Mouse (Mus musculus) hematopoietic stem cell, adult 5-6 weeks (primary cell): ENCODE data around the gene Lrrc1. TPM values are rescaled to one million over a fixed set of nuclear protein-coding genes. Genes with fewer than 3 reads are reported as not detected.

ENCODE experiments used
- ATAC-seq, 2 experiments: fragments of 125-278 bp in 1 of 2; replicated peaks in 1 of 2; 2 replicates each; pipeline ENCODE4 v1.8.0; 2016 to 2017; ENCODE audit warnings: inconsistent platforms in 2 of 2, mild to moderate bottlenecking in 2 of 2, moderate number of reproducible peaks in 2 of 2, low read depth in 1 of 2, moderate TSS enrichment in 1 of 2; ENCODE audit not compliant: low FRiP score in 2 of 2, poor library complexity in 2 of 2, severe bottlenecking in 2 of 2, insufficient read depth in 1 of 2, low TSS enrichment in 1 of 2
- total RNA-seq: library from RNA; stranded (forward); fragments of 172-1452, 232-1000 nt; gene quantifications from 2 replicates; pipeline ENCODE4 v1.2.3, GENCODE M21; 2017

Lrrc1 gene
- total RNA-seq, 1 experiment from 2014 or later: 24.4 TPM

DNA sequence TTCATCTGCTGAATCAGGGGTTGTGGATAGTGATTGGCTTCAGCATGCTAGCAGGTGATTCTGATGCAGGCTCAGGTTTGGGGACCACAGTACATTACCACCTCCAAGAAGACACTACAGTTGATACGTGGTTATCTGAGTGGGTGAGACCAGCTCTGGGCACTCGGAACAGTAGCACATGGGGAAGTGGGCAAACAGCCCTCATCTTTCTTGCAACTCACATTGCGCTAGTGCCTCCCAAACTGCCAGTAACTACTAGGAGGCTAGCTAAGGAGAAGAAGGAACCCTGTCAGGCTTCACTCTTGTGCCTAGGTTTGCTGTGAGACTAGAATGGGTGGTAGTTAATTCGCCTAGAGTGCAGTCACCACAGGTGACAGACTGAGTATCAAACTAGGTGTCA, 119.1 kb downstream of the Lrrc1 start:
- no peak for ATAC-seq

DNA sequence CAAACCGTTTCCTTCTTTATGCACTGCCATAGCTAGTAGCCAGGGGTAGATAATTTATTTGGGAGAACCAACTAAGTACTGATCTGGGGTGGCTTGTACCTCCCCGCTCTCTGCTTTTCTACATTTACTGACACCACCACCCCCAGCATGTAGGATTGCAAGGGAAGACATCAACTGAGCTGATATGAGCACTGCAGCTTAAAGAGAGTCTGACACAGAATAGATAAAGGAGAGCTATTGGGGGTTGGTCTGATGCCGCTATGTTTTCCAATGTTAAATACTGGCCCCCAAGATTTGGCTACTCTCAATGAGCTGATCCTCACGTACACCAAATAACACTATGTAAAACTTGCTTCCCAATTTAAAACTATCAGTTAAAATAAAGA, 124.5 kb downstream of the Lrrc1 start:
- ATAC-seq: no peak

GRCm38 (mm10) chr9:77419501-77420199, 125.0 kb downstream of the Lrrc1 start:
- no peak for ATAC-seq

DNA sequence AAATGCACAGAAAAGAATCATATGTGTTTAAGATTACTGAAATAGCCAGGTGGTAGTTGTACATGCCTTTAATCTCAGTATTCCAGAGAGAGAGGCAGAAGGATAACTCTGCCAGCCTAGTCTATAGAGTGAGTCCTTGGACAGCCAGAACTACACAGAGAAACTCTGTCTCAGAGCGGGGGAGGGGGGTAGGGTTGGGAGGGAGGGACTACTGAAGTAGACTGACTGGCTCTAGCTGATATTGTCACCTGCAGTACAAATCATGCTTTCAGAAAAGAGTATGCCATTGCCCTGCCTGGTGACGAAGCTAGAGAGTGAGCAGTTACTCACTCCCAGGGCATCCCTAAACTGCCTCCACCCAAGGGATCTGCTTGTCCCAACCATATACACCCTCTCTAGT, 125.9 kb downstream of the Lrrc1 start:
- no peak for ATAC-seq

GRCm38 (mm10) chr9:77416486-77416885, 128.2 kb downstream of the Lrrc1 start:
- no peak for ATAC-seq

DNA sequence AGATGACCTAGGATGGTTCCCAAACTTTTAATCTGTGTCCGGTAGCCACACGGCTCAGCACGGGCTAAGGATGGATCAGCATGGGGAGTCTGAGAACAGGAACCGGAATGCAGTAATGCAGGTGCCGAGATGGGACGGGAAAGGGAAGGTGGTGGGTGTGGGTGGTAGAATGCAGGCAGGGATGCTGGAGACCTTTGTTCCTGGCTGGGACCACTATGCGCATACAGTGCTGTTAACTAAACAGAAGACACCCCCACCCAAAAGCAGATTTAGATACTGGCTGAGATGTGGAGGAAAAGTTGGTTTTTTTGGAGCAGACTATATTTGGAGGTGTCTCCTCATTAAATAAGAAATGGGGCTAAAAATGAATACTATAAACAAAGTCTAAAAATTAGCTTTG, 128.7 kb downstream of the Lrrc1 start:
- ATAC-seq: no peak

- no peak for ATAC-seq
Observed at GRCm38 (mm10) chr9:77411830-77412425, 132.7 kb downstream of the Lrrc1 start.

- no peak for ATAC-seq
Observed at GRCm38 (mm10) chr9:77410968-77411367, 133.7 kb downstream of the Lrrc1 start.

DNA sequence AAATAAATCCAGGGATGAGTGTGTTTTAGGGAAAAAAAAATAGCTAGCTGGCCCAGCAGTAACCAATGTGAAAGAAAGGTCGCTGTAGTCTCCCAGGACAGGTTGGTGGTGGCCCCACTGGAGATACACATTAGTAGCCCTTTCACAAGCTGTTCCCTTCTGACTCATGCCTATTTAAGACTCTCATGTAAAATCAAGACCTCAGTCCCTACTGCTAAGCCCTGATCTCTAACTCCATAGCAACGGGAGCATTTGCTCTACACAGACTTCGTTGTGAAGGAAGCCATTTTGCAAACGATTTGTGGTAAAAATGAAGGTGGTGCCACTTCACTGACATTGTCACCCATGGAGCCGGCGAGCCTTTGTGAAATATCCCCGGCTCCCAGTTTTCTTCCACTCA, 134.1 kb downstream of the Lrrc1 start:
- ATAC-seq: no peak

DNA sequence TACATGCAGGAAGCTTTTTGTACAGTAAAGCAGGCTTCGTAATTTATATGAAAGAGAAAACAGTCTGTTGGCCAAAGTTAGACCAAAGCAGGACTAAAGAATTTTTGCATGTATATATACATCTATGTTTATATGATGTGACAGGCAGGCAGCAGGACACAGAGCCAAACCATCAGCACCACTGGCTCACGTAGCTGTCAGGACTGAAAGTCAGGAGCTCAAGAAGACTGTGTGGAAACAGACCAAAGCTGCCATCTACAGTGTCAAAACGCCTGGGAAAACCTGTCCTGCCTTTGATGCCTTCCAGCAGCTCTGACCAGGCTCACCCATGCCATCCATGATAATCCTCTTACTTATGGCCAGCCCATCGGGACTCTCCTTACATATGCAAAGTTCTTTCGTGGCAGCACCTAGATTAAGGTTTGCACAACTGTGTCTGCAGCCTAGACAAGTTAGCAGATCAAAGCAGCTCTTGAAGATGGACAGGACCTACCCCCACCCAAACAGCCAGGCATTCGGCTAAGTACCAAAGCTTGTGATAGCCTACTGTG, 136.5 kb downstream of the Lrrc1 start:
- no peak for ATAC-seq

GRCm38 (mm10) chr9:77406906-77407305, 137.8 kb downstream of the Lrrc1 start:
- no peak; a peak in 1 of 4 replicates for ATAC-seq

GRCm38 (mm10) chr9:77404458-77404857, 140.2 kb downstream of the Lrrc1 start:
- ATAC-seq: no peak

DNA sequence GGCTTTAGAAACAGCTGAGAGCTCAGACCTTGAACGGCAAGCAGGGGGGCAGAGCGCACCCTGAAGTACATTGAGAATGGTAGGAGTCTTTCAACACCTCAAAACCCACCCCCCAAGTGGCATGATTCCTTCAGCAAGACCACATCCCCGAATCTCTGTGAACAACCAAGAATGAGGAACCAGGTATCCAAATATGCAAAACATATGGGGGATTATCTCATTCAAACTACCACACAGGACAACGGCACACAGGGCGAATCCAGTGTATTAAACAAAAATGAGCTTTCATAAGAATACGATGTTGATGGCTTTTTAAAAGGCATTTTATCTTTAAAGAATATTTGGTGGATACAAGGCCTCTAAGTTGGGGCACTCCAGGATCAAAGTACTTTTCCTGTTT, 140.7 kb downstream of the Lrrc1 start:
- no peak for ATAC-seq

- ATAC-seq: no peak
Observed at GRCm38 (mm10) chr9:77402971-77403370, 141.7 kb downstream of the Lrrc1 start.

DNA sequence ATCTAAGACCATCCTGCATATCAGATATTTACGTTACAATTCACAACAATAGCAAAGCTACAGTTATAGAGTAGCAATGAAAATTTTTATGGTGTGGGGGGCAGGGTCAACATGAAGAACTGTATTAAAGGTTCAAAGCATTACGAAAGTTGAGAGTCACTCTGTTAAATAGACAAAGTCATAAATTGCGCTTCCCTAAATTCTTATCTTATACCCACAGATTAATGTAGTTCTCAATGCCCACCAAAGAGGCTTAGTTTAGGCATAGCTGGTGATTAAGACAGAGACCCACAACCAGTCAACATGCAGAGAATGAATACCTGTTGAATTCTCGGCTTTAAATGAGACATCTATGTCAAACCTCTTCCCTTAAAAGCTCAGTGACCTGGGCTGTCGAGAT, 144.9 kb downstream of the Lrrc1 start:
- no peak for ATAC-seq

DNA sequence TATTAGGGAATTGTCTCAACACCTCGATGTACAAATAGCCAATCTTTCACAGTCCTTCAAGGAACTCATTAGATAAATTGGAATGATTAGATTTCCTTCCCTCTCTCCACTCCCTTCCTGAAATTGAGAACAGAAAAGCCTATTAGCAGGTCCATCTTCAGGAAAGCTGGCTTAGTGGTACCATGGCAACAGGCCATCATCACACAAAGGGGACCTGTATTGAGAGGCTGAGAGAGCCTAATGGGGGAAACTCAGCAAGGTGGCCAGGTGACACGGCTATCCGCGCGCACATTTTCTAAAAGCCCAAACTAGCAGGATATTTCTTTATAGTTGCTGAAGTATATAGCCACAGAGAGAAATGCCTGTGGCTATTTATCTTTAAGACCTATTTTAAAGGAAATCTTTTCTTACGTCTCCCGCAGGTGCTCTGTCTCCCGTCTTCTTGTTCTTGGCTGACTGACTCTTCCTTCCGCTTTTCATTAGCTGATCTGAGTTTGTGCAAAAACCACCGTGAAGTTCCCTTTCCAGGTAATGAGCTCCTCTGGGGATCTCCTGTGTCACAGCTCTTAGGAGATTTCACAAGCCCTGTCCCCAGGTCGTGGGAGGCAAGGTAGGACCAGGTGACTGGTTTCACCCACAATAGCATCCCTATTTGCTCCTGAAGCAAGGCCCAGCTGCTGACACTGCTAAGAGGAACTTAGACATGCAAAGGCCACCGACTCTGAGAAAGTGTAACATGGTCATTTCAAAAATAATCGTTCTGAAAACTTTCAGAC, 145.6 kb downstream of the Lrrc1 start:
- 0 out of 4 replicates have a peak, but pooled peaks of 1 of the 2 experiments have one; percentile 22 for ATAC-seq

DNA sequence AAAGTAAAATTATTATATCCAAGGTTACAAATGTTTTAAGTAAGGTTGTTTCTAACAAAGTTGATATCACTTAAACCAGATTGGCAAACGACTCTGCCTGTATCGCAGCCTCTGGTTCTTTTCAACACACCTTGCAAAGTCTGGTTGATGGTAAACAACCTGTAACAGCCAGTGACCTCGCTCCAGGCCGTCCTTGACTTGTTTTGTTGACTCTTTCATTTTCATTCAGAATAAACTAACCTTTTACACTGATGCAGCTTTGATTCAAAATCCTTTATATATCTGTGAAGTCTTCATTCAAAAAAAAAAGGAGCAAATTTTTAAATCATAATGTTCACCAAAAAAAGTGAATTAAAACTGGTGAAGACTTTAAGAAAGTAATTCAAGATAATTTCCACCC, 147.6 kb downstream of the Lrrc1 start:
- ATAC-seq: no peak

GRCm38 (mm10) chr9:77391248-77391647, 153.4 kb downstream of the Lrrc1 start:
- ATAC-seq: no peak
